Mouse (Mus musculus): ENCODE data around the gene 1700093K21Rik. TPM values are rescaled to one million over a fixed set of nuclear protein-coding genes. Genes with fewer than 3 reads are reported as not detected.
"Not testable (repeated sequence)": the region's sequence is repeated elsewhere in the genome, so short reads cannot be mapped to it uniquely, and the experiment has no call there.

The 1700093K21Rik gene
- polyA plus RNA-seq (2012; rRNA removed), result 0.66 and 0.90 TPM in 2 replicates

DNA sequence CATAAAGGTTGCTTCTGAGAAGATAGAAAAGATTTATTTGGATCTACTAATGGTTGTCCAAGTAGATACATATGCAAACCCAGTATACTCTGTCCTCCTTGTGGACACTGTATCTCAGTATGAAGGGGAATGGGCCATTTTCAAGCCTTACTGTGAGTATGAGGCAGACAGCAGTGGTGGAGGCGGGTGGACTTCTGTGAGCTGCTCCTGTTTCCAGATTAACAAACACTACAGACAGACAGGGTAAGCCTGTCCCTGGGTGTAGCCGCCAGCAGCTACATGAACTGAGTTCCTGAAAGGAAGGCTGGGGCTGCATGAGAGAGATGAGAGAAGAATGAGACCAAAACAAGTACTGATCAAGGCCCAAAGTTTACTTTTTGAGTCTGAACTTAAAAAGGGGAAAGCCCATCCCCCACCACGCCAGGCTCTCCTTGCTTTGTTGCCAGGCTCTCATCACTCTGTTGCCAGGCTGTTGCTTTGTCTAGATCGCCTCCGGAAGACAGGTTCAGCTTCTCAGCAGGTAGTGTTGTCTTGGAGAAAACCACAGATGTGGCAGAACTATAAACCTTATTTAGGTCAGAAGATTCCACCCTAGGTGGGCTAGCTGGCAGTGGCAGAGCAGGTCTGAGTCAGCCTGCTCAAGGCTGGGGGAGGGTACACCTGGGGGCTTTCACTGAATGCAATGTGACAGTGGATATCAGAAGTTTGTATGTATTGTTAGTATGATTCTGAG lies at the start of gene 1700093K21Rik:
Gene 1700093K21Rik (minus strand): TSS at position 683 of the 733 bp plus-strand sequence.
- no peak within 1 kb of the TSS for H3K27ac ChIP-seq (ENCODE audit: insufficient read depth, low read length)
- H3K4me3 ChIP-seq (ENCODE audit: insufficient read depth, low read length), result no peak within 1 kb of the TSS
- TF ChIP-seq POLR2A (IDR thresholded peaks at IDR 0.05; ENCODE audit: extremely low read depth, insufficient read depth, low read length) (no peak), CTCF (IDR thresholded peaks at IDR 0.05; ENCODE audit: extremely low read depth, insufficient read depth, low read length) (no peak)
- no peaks in the 10 kb centered on the region for H3K4me1 ChIP-seq (ENCODE audit: control insufficient read depth, insufficient read depth, low read length)

GRCm38 (mm10) chr11:23570130-23570529 lies 49.2 kb upstream of the 1700093K21Rik start:
- H3K4me1 ChIP-seq (ENCODE audit: control insufficient read depth, insufficient read depth, low read length), result no peaks in the 10 kb centered on the region
- no peak overlapping the region for H3K4me3 ChIP-seq (ENCODE audit: insufficient read depth, low read length)
- no peak for TF ChIP-seq POLR2A (IDR thresholded peaks at IDR 0.05; ENCODE audit: extremely low read depth, insufficient read depth, low read length)
- TF ChIP-seq CTCF (IDR thresholded peaks at IDR 0.05; ENCODE audit: extremely low read depth, insufficient read depth, low read length), result no peak
- no peak overlapping the region for H3K27ac ChIP-seq (ENCODE audit: insufficient read depth, low read length)

GRCm38 (mm10) chr11:23565761-23566160 lies 44.8 kb upstream of the 1700093K21Rik start:
- H3K27ac ChIP-seq (ENCODE audit: insufficient read depth, low read length), result no peak overlapping the region
- H3K4me3 ChIP-seq (ENCODE audit: insufficient read depth, low read length), result no peak overlapping the region
- TF ChIP-seq CTCF (IDR thresholded peaks at IDR 0.05; ENCODE audit: extremely low read depth, insufficient read depth, low read length), result peak; percentile 73
- TF ChIP-seq POLR2A (IDR thresholded peaks at IDR 0.05; ENCODE audit: extremely low read depth, insufficient read depth, low read length), result no peak
- H3K4me1 ChIP-seq (ENCODE audit: control insufficient read depth, insufficient read depth, low read length), result no peaks in the 10 kb centered on the region

DNA sequence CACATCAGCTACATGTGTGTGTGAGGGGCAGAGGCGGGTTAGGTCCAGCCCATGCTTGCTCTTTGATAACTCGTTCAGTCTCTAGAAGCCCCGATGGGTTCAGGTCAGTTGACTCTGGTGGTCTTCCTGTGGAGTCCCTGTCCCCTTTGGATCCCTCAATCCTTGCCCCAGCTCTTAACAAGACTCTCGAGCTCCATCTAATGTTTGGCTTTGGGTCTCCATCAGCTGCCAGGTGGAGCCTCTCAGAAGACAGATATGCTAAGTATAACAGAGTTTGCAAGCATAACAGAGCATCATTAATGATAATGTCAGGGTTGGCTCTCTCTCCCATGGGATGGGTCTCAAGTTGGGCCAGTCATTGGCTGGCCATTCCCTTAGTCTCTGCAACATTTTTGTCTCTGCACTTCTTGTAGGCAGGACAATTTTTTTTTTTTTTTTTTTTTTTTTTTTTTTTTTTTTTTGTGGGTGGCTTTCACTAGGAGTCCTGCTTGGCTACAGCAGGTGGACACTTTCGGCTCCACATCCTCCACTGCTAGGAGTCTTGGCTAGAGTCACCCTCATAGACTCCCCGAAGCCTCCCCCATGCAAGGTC lies 36.2 kb upstream of the 1700093K21Rik start:
- H3K4me1 ChIP-seq (ENCODE audit: control insufficient read depth, insufficient read depth, low read length), result no peaks in the 10 kb centered on the region
- H3K27ac ChIP-seq (ENCODE audit: insufficient read depth, low read length), result no peak overlapping the region
- no peak overlapping the region for H3K4me3 ChIP-seq (ENCODE audit: insufficient read depth, low read length)
- TF ChIP-seq CTCF (IDR thresholded peaks at IDR 0.05; ENCODE audit: extremely low read depth, insufficient read depth, low read length), result no peak
- TF ChIP-seq POLR2A (IDR thresholded peaks at IDR 0.05; ENCODE audit: extremely low read depth, insufficient read depth, low read length), result no peak

GRCm38 (mm10) chr11:23537446-23537845 lies 16.5 kb upstream of the 1700093K21Rik start:
- Histone ChIP-seq H3K4me1 (ENCODE audit: control insufficient read depth, insufficient read depth, low read length) (no peaks in the 10 kb centered on the region), H3K27ac (ENCODE audit: insufficient read depth, low read length) (no peak overlapping the region), H3K4me3 (ENCODE audit: insufficient read depth, low read length) (no peak overlapping the region)
- TF ChIP-seq CTCF (IDR thresholded peaks at IDR 0.05; ENCODE audit: extremely low read depth, insufficient read depth, low read length) (no peak), POLR2A (IDR thresholded peaks at IDR 0.05; ENCODE audit: extremely low read depth, insufficient read depth, low read length) (no peak)

DNA sequence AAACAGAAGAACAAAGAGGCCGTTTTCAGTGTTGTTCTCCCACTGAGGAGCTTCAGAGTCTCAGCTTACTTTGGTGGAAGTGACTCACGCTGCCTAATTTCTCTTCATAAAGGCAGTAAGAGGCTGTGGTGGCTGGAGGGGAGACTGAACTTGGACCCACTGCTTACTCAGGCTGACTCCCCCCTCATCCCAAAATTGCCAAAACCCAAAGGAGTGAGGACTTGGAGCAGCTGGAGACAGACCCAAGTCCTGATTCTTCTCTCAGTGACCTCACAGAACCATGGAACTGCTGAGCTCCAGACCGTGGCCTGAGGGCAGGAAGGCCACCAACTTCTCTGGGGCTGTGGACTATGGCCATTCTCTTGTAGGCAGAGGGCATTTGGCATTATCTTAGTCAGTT lies 2.0 kb downstream of the 1700093K21Rik start:
- no peak overlapping the region for H3K4me3 ChIP-seq (ENCODE audit: insufficient read depth, low read length)
- TF ChIP-seq CTCF (IDR thresholded peaks at IDR 0.05; ENCODE audit: extremely low read depth, insufficient read depth, low read length) (no peak), POLR2A (IDR thresholded peaks at IDR 0.05; ENCODE audit: extremely low read depth, insufficient read depth, low read length) (no peak)
- H3K4me1 ChIP-seq (ENCODE audit: control insufficient read depth, insufficient read depth, low read length), result no peaks in the 10 kb centered on the region
- H3K27ac ChIP-seq (ENCODE audit: insufficient read depth, low read length), result no peak overlapping the region

DNA sequence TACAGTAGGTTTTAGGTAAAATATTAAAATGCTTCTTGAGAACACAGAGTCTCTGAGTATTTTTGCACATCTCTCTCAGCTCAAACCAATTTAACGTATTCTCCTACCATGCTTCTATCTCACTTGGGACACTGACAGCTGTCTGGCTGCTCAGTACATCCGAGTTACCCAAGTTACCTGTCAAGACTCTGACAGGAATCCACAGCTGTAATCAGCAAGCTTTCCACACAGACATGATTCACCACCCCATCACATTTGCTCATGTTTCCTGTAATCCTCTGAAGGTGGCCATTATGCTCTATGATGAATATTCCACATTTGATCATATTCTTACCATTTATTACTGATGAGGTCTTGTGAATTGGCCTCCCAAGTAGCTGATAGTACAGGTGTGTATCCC lies 5.6 kb downstream of the 1700093K21Rik start:
- TF ChIP-seq CTCF (IDR thresholded peaks at IDR 0.05; ENCODE audit: extremely low read depth, insufficient read depth, low read length) (no peak), POLR2A (IDR thresholded peaks at IDR 0.05; ENCODE audit: extremely low read depth, insufficient read depth, low read length) (no peak)
- H3K4me1 ChIP-seq (ENCODE audit: control insufficient read depth, insufficient read depth, low read length), result no peaks in the 10 kb centered on the region
- H3K4me3 ChIP-seq (ENCODE audit: insufficient read depth, low read length), result no peak overlapping the region
- H3K27ac ChIP-seq (ENCODE audit: insufficient read depth, low read length), result no peak overlapping the region

DNA sequence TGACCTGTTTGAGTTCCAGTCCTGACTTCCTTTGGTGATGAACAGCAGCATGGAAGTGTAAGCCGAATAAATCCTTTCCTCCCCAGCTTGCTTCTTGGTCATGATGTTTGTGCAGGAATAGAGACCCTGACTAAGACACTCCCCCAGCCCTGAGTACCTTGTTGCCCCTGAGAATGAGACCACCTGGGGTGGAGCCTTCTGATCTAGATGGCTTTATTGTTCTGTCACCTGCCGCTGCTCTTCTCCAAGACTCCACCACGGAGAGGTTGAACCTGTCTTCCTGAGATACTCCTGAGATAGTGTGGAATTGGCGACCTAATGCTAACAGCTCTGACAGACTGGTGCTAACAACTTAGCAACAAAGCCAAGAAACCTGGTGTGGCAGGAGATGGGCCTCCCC lies 6.2 kb downstream of the 1700093K21Rik start:
- H3K27ac ChIP-seq (ENCODE audit: insufficient read depth, low read length); H3K4me1 ChIP-seq (ENCODE audit: control insufficient read depth, insufficient read depth, low read length); H3K4me3 ChIP-seq (ENCODE audit: insufficient read depth, low read length): not testable (repeated sequence)

DNA sequence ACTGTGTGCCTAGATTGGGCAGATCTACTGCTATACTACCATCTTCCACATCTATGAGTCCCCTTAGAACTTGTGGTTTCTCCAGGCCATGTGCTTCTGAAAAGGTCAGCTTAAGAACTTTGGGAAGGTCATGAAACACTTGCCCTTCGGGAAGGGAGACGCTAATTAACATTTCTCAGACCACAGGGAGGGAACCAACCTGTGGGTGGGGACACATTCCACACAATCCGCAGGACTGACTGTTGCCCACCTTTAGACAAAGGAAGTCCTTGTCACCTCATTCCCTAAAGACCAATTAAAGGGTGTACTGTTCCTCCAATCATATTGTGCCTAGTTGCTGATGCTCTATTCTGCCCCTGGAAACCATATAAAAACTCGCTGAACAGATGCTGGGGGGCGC lies 16.2 kb downstream of the 1700093K21Rik start:
- H3K4me1 ChIP-seq (ENCODE audit: control insufficient read depth, insufficient read depth, low read length); H3K27ac ChIP-seq (ENCODE audit: insufficient read depth, low read length); H3K4me3 ChIP-seq (ENCODE audit: insufficient read depth, low read length): not testable (repeated sequence)

- Histone ChIP-seq H3K4me1 (ENCODE audit: control insufficient read depth, insufficient read depth, low read length) (peaks cover 11% of the 10 kb centered on the region), H3K4me3 (ENCODE audit: insufficient read depth, low read length) (no peak overlapping the region; the same call in 1 of the 2 replicates), H3K27ac (ENCODE audit: insufficient read depth, low read length) (no peak overlapping the region)
- TF ChIP-seq POLR2A (IDR thresholded peaks at IDR 0.05; ENCODE audit: extremely low read depth, insufficient read depth, low read length) (no peak), CTCF (IDR thresholded peaks at IDR 0.05; ENCODE audit: extremely low read depth, insufficient read depth, low read length) (no peak)
Observed at GRCm38 (mm10) chr11:23498609-23499008, 22.3 kb downstream of the 1700093K21Rik start.

All from cortical plate, adult 2 months (tissue).